Mouse (Mus musculus): ENCODE measurements at regions not wholly inside any gene's neighbourhood (a gene's known extent, or its start where the extent isn't known, plus 50 kb on each side); places are given as distances from the start of the nearest gene placed in this dataset.

DNA sequence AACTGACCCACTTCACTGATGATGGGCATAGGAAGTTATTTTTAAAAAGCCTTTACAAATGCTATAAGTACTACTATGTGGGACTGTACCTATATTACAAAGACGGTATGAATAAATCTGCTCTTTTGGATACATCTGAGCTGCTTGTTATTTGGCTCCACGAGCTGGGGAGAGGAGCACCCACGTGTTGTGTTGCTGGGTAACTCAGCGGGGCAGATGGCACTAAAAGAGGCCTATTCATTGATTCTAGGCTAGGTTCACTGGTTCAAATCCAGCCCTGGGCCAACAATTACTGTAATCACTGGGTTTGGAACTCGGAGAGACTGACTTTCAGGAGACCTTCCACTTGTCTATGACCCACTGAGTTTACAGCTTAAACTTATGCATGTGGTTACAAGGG is 176.0 kb upstream of the Cadm1 start:
- TF ChIP-seq CTCF (IDR thresholded peaks at IDR 0.05) (no peak), EP300 (IDR thresholded peaks at IDR 0.05; ENCODE audit: insufficient read depth, low read depth, low read length) (no peak)

All from heart, adult 2 months (tissue).